Mouse (Mus musculus) megakaryocyte, embryonic 14.5 days (primary cell): ENCODE data around the gene Trim41. TPM values are rescaled to one million over a fixed set of nuclear protein-coding genes. Genes with fewer than 3 reads are reported as not detected.

Experiments used
- H3K27me3 ChIP-seq: replicated peaks from 2 replicates; pipeline ENCODE3; 2012; ENCODE audit warnings: inconsistent platforms
- H3K36me3 ChIP-seq: replicated peaks from 2 replicates; pipeline ENCODE3; 2012; ENCODE audit warnings: low read length, inconsistent platforms, mixed read lengths
- H3K4me1 ChIP-seq: 2 replicates; pipeline ENCODE4 v1.6.1; 2012; ENCODE audit warnings: inconsistent platforms
- H3K4me3 ChIP-seq: replicated peaks from 2 replicates; pipeline ENCODE3; 2012; ENCODE audit warnings: moderate library complexity, mild to moderate bottlenecking, inconsistent platforms
- H3K9me3 ChIP-seq: 2 replicates; pipeline ENCODE4 v1.6.1; 2012; ENCODE audit warnings: inconsistent platforms
- FLI1 ChIP-seq: IDR thresholded peaks from 2 replicates; pipeline ENCODE4 v1.6.1; 2012; ENCODE audit warnings: low read length, inconsistent platforms, mixed read lengths
- GATA1 ChIP-seq: IDR thresholded peaks from 3 replicates; pipeline ENCODE4 v1.6.1; 2012; ENCODE audit warnings: mixed read lengths, low read length, inconsistent platforms, borderline replicate concordance
- polyA plus RNA-seq: library from polyadenylated mRNA; stranded (reverse); fragments of >175 nt; gene quantifications from 2 replicates; pipeline ENCODE4 v1.2.3, GENCODE M21; 2012; ENCODE audit warnings: low replicate concordance; ENCODE audit not compliant: insufficient read depth

The Trim41 gene
- polyA plus RNA-seq, 1 experiment: 56.2 TPM

- TF ChIP-seq GATA1 (no peak), FLI1 (no peak)
- peaks cover 77% of the 10 kb centered on the region for H3K4me1 ChIP-seq
- peaks cover 46% of the 10 kb centered on the region for H3K36me3 ChIP-seq
- no peaks in the 10 kb centered on the region for H3K27me3 ChIP-seq
- H3K9me3 ChIP-seq: no peaks in the 10 kb centered on the region
- peak overlapping the region; percentile 97 for H3K4me3 ChIP-seq
Measured at GRCm38 (mm10) chr11:48816281-48816781, 822 bp downstream of the Trim41 start.

- Histone ChIP-seq H3K27me3 (no peaks in the 10 kb centered on the region), H3K36me3 (peaks cover 51% of the 10 kb centered on the region), H3K4me3 (peak overlapping the region; percentile 97), H3K4me1 (peaks cover 74% of the 10 kb centered on the region), H3K9me3 (no peaks in the 10 kb centered on the region)
- TF ChIP-seq FLI1 (no peak), GATA1 (no peak)
Measured at GRCm38 (mm10) chr11:48815851-48816250, 1.3 kb downstream of the Trim41 start.

- TF ChIP-seq GATA1 (no peak), FLI1 (no peak)
- Histone ChIP-seq H3K9me3 (no peaks in the 10 kb centered on the region), H3K27me3 (no peaks in the 10 kb centered on the region), H3K4me1 (peaks cover 72% of the 10 kb centered on the region), H3K36me3 (peaks cover 72% of the 10 kb centered on the region), H3K4me3 (no peak overlapping the region)
Measured at GRCm38 (mm10) chr11:48813782-48814181, 3.4 kb downstream of the Trim41 start.

GRCm38 (mm10) chr11:48810142-48810541 is 7.0 kb downstream of the Trim41 start:
- peaks cover 100% of the 10 kb centered on the region for H3K36me3 ChIP-seq
- no peak for TF ChIP-seq FLI1
- TF ChIP-seq GATA1: no peak
- no peaks in the 10 kb centered on the region for H3K9me3 ChIP-seq
- no peaks in the 10 kb centered on the region for H3K27me3 ChIP-seq
- H3K4me3 ChIP-seq: no peak overlapping the region
- peaks cover 73% of the 10 kb centered on the region for H3K4me1 ChIP-seq

- peaks cover 66% of the 10 kb centered on the region for H3K4me1 ChIP-seq
- H3K36me3 ChIP-seq: peaks cover 99% of the 10 kb centered on the region
- no peak for TF ChIP-seq GATA1
- TF ChIP-seq FLI1: no peak
- no peak overlapping the region for H3K4me3 ChIP-seq
- H3K27me3 ChIP-seq: no peaks in the 10 kb centered on the region
- no peaks in the 10 kb centered on the region for H3K9me3 ChIP-seq
Measured at GRCm38 (mm10) chr11:48809434-48809830, 7.7 kb downstream of the Trim41 start.

- TF ChIP-seq GATA1 (no peak), FLI1 (no peak)
- Histone ChIP-seq H3K4me1 (peaks cover 66% of the 10 kb centered on the region), H3K9me3 (no peaks in the 10 kb centered on the region), H3K36me3 (peaks cover 99% of the 10 kb centered on the region), H3K4me3 (no peak overlapping the region), H3K27me3 (no peaks in the 10 kb centered on the region)
Measured at GRCm38 (mm10) chr11:48808737-48809433, 8.3 kb downstream of the Trim41 start.

GRCm38 (mm10) chr11:48808304-48808646 is 8.9 kb downstream of the Trim41 start:
- Histone ChIP-seq H3K27me3 (no peaks in the 10 kb centered on the region), H3K4me1 (peaks cover 66% of the 10 kb centered on the region), H3K36me3 (peaks cover 99% of the 10 kb centered on the region), H3K9me3 (no peaks in the 10 kb centered on the region), H3K4me3 (no peak overlapping the region)
- TF ChIP-seq FLI1: no peak
- no peak for TF ChIP-seq GATA1

GRCm38 (mm10) chr11:48807563-48808303 is 9.4 kb downstream of the Trim41 start:
- Histone ChIP-seq H3K9me3 (no peaks in the 10 kb centered on the region), H3K27me3 (no peaks in the 10 kb centered on the region), H3K4me3 (no peak overlapping the region), H3K4me1 (peaks cover 68% of the 10 kb centered on the region), H3K36me3 (peaks cover 99% of the 10 kb centered on the region)
- no peak for TF ChIP-seq FLI1
- no peak for TF ChIP-seq GATA1

- no peaks in the 10 kb centered on the region for H3K27me3 ChIP-seq
- H3K36me3 ChIP-seq: peaks cover 99% of the 10 kb centered on the region
- peaks cover 69% of the 10 kb centered on the region for H3K4me1 ChIP-seq
- no peak for TF ChIP-seq GATA1
- TF ChIP-seq FLI1: no peak
- H3K9me3 ChIP-seq: no peaks in the 10 kb centered on the region
- no peak overlapping the region for H3K4me3 ChIP-seq
Measured at GRCm38 (mm10) chr11:48806856-48807562, 10.1 kb downstream of the Trim41 start.

GRCm38 (mm10) chr11:48804922-48805321 is 12.2 kb downstream of the Trim41 start:
- TF ChIP-seq GATA1 (no peak), FLI1 (no peak)
- H3K27me3 ChIP-seq: no peaks in the 10 kb centered on the region
- H3K36me3 ChIP-seq: peaks cover 86% of the 10 kb centered on the region
- H3K4me3 ChIP-seq: no peak overlapping the region
- peaks cover 64% of the 10 kb centered on the region for H3K4me1 ChIP-seq
- H3K9me3 ChIP-seq: no peaks in the 10 kb centered on the region
